Mouse (Mus musculus) testis, adult 2 months (tissue): ENCODE measurements around the gene Serp2. TPM values are rescaled to one million over a fixed set of nuclear protein-coding genes. Genes with fewer than 3 reads are reported as not detected.

Experiments used
- H3K27ac ChIP-seq: fragments of 200-500 bp; 2 replicates; pipeline ENCODE4 v1.5.1; 2012; ENCODE audit warnings: low read depth, low read length; ENCODE audit not compliant: control insufficient read depth, insufficient read depth
- H3K27me3 ChIP-seq: fragments of 200-500 bp; 2 replicates; pipeline ENCODE4 v1.6.1; 2012; ENCODE audit warnings: mild to moderate bottlenecking, low read length, moderate library complexity; ENCODE audit not compliant: control insufficient read depth, insufficient read depth
- H3K36me3 ChIP-seq: fragments of 200-500 bp; 2 replicates; pipeline ENCODE4 v1.6.1; 2012; ENCODE audit warnings: mild to moderate bottlenecking, low read length; ENCODE audit not compliant: control insufficient read depth, insufficient read depth
- H3K4me1 ChIP-seq: fragments of 200-500 bp; 2 replicates; pipeline ENCODE4 v1.6.1; 2012; ENCODE audit warnings: low read length; ENCODE audit not compliant: control insufficient read depth, insufficient read depth
- H3K4me3 ChIP-seq: fragments of 200-500 bp; 2 replicates; pipeline ENCODE4 v1.5.1; 2012; ENCODE audit warnings: low read depth, mild to moderate bottlenecking, low read length, moderate library complexity, mixed read lengths; ENCODE audit not compliant: control insufficient read depth
- CTCF ChIP-seq: fragments of 200-500 bp; IDR thresholded peaks from 2 replicates; pipeline ENCODE4 v1.5.1; 2012; ENCODE audit warnings: low read depth, mild to moderate bottlenecking, inconsistent platforms, low read length, moderate library complexity; ENCODE audit not compliant: control insufficient read depth, insufficient read depth, insufficient replicate concordance
- POLR2A ChIP-seq: fragments of 200-500 bp; IDR thresholded peaks from 2 replicates; pipeline ENCODE4 v1.6.1; 2012; ENCODE audit warnings: low read depth, mild to moderate bottlenecking, inconsistent platforms, low read length, moderate library complexity; ENCODE audit not compliant: control insufficient read depth
- polyA plus RNA-seq: library from polyadenylated mRNA; depleted of rRNA; stranded (reverse); fragments of >200 nt; gene quantifications from 2 replicates; pipeline ENCODE4 v1.2.3, GENCODE M21; 2012

Serp2 gene
- polyA plus RNA-seq, 1 experiment = 73.8 TPM

- Histone ChIP-seq H3K4me1 (peaks cover 6% of the 10 kb centered on the region), H3K36me3 (no peaks in the 10 kb centered on the region), H3K27ac (peak overlapping the region; percentile 24; the same call in 1 of the 2 replicates), H3K27me3 (no peaks in the 10 kb centered on the region), H3K4me3 (no peak overlapping the region)
- no peak for TF ChIP-seq POLR2A
Observed at GRCm38 (mm10) chr14:76513395-76514049, 43.2 kb downstream of the Serp2 start.

DNA sequence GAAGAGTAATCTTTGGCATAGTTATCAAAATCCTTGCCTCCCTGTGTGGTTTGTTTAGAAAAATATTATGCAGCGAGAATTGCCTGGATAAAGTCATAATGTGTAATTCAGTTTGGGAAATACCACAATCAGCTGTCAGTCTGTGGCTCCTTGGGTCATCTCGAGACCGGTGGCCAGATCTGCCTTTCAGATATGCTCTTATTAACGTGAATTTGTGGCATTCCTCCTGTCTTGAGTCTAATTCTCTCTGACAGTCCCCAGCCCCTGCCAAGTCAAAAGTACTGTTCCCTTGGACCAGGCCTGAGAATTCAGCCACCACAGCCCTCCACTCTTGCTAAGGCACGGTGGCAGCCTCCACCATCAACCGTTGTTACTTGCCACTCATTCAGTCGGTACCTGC, 44.7 kb downstream of the Serp2 start:
- no peaks in the 10 kb centered on the region for H3K27me3 ChIP-seq
- H3K4me1 ChIP-seq = peaks cover 2% of the 10 kb centered on the region
- H3K36me3 ChIP-seq = no peaks in the 10 kb centered on the region
- TF ChIP-seq POLR2A = no peak
- TF ChIP-seq CTCF = no peak
- H3K4me3 ChIP-seq = no peak overlapping the region
- no peak overlapping the region for H3K27ac ChIP-seq

DNA sequence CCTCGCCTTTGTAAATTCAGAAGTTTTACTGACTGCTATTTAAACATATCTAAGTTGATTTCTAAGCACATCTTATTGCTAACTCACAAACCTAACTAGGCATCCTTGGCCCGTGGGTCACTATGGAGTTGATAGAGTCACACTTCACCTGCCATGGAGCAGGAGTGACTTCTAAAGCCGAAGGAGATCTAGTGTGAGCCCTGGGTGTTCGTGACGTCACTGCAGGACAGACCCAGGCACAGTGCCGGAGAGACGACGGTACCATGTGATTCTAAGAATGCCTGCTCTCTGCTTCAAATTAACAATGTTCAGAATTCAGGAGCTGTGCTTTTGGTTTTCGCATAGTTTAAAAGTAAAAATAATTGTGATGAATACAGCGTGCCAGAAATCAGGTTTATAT, 48.0 kb downstream of the Serp2 start:
- TF ChIP-seq CTCF (no peak), POLR2A (no peak)
- H3K4me1 ChIP-seq = peaks cover 2% of the 10 kb centered on the region
- H3K4me3 ChIP-seq = no peak overlapping the region
- peak overlapping the region; percentile 45; the same call in 1 of the 2 replicates for H3K27ac ChIP-seq
- H3K36me3 ChIP-seq = no peaks in the 10 kb centered on the region
- no peaks in the 10 kb centered on the region for H3K27me3 ChIP-seq

DNA sequence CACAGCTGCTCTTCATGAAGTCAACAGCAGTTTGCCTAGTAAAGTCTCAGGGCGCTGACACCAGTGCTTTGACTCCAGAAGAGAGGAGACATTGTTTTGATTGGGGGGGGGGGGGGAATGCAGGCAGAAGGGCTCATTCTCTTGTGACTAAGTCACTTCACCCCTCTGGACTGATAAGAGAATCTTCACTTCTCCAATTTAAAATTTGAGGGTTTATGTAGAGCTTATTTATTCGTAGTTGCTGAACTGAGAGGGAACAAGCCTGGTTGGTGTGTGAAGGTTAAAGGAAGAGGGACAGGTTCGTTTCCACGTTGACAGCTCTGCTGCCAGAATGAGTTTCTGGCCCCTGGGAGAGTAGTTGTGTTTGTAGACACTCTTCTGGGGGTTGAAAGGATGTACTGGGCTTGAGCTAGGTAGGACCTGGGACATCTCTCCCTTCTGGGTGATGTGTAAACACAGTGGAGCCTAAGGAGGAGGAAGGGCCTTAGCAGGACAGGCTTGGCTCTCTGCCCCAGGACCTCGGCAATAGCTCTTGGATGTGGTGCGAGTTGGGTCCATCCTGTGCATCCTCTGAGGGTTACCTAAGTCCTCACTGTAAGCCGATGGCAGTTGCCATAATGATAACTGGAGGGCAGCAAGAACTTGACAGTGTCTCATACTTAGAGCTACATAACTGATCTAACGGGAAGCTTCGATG, 48.7 kb downstream of the Serp2 start:
- Histone ChIP-seq H3K4me1 (peaks cover 2% of the 10 kb centered on the region), H3K36me3 (no peaks in the 10 kb centered on the region), H3K4me3 (peak overlapping the region; percentile 46), H3K27me3 (no peaks in the 10 kb centered on the region), H3K27ac (peak overlapping the region; percentile 32)
- TF ChIP-seq CTCF = no peak
- no peak; the same call in 1 of the 2 replicates for TF ChIP-seq POLR2A

DNA sequence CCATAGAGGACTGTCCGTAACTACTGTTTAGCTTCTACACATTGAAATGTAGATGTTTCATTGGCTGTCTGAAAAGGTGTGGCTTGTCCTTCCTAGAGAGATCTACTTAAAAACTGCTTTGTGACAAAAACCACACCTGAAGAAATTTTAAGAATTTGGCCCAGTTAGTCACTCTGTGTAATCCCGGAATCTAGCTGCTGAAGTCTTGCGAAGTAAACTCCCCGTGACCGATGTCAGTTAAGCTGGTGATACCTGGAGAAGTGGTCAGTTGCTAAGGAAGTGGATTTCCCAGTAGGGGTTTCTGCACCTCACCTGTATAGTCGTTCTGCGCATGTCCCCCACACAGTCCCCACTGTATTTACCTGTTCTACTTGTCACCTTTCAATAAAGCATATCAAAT, 49.3 kb downstream of the Serp2 start:
- no peaks in the 10 kb centered on the region for H3K36me3 ChIP-seq
- no peaks in the 10 kb centered on the region for H3K27me3 ChIP-seq
- H3K4me1 ChIP-seq = peaks cover 2% of the 10 kb centered on the region
- H3K27ac ChIP-seq = peak overlapping the region; percentile 47; the same call in 1 of the 2 replicates
- no peak for TF ChIP-seq POLR2A
- TF ChIP-seq CTCF = no peak
- H3K4me3 ChIP-seq = peak overlapping the region; percentile 46

DNA sequence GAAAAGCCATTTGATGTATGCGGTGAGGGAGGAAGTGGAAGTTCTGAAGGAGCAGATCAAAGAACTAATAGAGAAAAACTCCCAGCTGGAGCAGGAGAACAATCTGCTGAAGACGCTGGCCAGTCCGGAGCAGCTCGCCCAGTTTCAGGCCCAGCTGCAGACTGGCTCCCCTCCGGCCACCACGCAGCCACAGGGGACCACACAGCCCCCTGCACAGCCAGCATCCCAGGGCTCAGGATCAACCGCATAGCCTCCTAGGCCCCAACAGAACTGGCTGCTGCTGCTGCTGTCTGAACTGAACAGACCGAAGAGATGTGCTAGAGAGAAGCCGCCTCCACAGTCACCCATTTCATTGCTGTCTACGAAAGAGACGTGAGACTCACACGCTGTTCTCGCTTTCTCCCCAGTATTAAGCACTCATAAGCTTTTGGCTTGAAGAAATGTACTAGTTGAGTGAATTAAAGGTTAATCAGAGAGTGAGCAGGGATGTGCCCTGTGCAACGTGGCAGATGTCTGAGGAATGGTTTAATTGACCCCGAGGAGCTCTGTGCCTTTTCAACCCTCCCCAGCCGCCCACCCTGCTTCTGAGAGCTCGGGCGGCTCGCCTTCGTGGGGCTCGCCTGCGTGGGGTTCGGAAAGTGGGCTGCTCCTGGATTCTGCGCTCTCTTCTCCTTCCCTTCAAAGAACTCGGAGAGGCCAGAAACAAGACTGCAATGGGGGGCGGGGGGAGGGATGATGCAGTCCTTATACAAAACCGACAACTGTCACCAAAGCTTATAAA, 50.1 kb downstream of the Serp2 start:
- H3K27me3 ChIP-seq = no peaks in the 10 kb centered on the region
- peak overlapping the region; percentile 85 for H3K4me3 ChIP-seq
- H3K4me1 ChIP-seq = peaks cover 4% of the 10 kb centered on the region
- no peaks in the 10 kb centered on the region for H3K36me3 ChIP-seq
- peak overlapping the region; percentile 90 for H3K27ac ChIP-seq
- TF ChIP-seq POLR2A (no peak), CTCF (no peak)
